Mouse (Mus musculus) embryonic facial prominence, embryonic 10.5 days (tissue): ENCODE data around the gene Sf3b6. TPM values are rescaled to one million over a fixed set of nuclear protein-coding genes. Genes with fewer than 3 reads are reported as not detected.

ENCODE experiments used
- DNase-seq: peaks from one replicate; pipeline ENCODE4 v3.0.0-alpha.2; 2017; ENCODE audit warnings: low spot score
- H3K27ac ChIP-seq: fragments of 300-500 bp; sonication (generic); replicated peaks from 2 replicates; pipeline ENCODE4 v1.5.1; 2016; ENCODE audit warnings: mild to moderate bottlenecking
- H3K27me3 ChIP-seq: fragments of 300-500 bp; sonication (generic); replicated peaks from 2 replicates; pipeline ENCODE4 v1.6.1; 2016; ENCODE audit warnings: low read depth, mild to moderate bottlenecking; ENCODE audit not compliant: poor library complexity, severe bottlenecking
- H3K36me3 ChIP-seq: fragments of 300-500 bp; sonication (generic); replicated peaks from 2 replicates; pipeline ENCODE4 v1.6.1; 2016; ENCODE audit warnings: mild to moderate bottlenecking, moderate library complexity
- H3K4me1 ChIP-seq: fragments of 300-500 bp; sonication (generic); 2 replicates; pipeline ENCODE4 v1.6.1; 2016
- H3K4me3 ChIP-seq: fragments of 300-500 bp; sonication (generic); 2 replicates; pipeline ENCODE4 v1.5.1; 2016; ENCODE audit warnings: mild to moderate bottlenecking, moderate library complexity
- H3K9me3 ChIP-seq: fragments of 300-500 bp; sonication (generic); 2 replicates; pipeline ENCODE4 v1.6.1; 2016; ENCODE audit warnings: mild to moderate bottlenecking
- WGBS: fragments of 180-500 bp; shearing (Covaris S2); methylation state at CpG from one replicate; pipeline ENCODE4 v1.1.7; 2016; 5-methylcytosine and 5-hydroxymethylcytosine counted together
- polyA plus RNA-seq: library from polyadenylated mRNA; unstranded; fragments of >200 nt; fragmentation: Nextera tagmentation; extraction: Ambion mirVana; gene quantifications from 2 replicates; pipeline ENCODE4 v1.2.1, GENCODE M21; 2016

The Sf3b6 gene
- polyA plus RNA-seq, 1 experiment from 2014 or later = 299 TPM

GRCm38 (mm10) chr12:4874161-4874927, 57.0 kb downstream of the Sf3b6 start, which contains the start of gene Mfsd2b:
TSS of gene Mfsd2b (minus strand) at chr12:4874359.
- H3K36me3 ChIP-seq = peaks cover 12% of the 10 kb centered on the region

GRCm38 (mm10) chr12:4875623-4876022, 58.3 kb downstream of the Sf3b6 start:
- Histone ChIP-seq H3K9me3 (no peaks in the 10 kb centered on the region), H3K27ac (no peak overlapping the region), H3K27me3 (peaks cover 21% of the 10 kb centered on the region), H3K4me3 (no peak overlapping the region), H3K4me1 (peaks cover 11% of the 10 kb centered on the region), H3K36me3 (peaks cover 18% of the 10 kb centered on the region)
- WGBS = 87% methylated on average over 8 of the region's 8 CpGs
- no peak for DNase-seq

More at GRCm38 (mm10) chr12:4874161-4874927, 57.0 kb downstream of the Sf3b6 start, which contains the start of gene Mfsd2b:
- H3K9me3 ChIP-seq = no peaks in the 10 kb centered on the region
- H3K4me3 ChIP-seq = peak within 1 kb of the TSS; percentile 58
- 6% methylated on average over 24 of the region's 24 CpGs for WGBS
- peak; percentile 79 for DNase-seq
- H3K4me1 ChIP-seq = peaks cover 11% of the 10 kb centered on the region
- peaks cover 21% of the 10 kb centered on the region for H3K27me3 ChIP-seq
- peak within 1 kb of the TSS; percentile 74 for H3K27ac ChIP-seq

Other genes with a start within 250 kb of the Sf3b6 start
- 17.6 and 17.9 TPM in 2 replicates for gene Itsn2, start 224.9 kb upstream of the Sf3b6 start, polyA plus RNA-seq
- gene Gm3625, start 224.6 kb upstream of the Sf3b6 start, polyA plus RNA-seq = not detected in 2 replicates
- gene Fam228a, start 79.1 kb upstream of the Sf3b6 start, polyA plus RNA-seq = 0.33 and 0.45 TPM in 2 replicates
- 2.2 and 2.4 TPM in 2 replicates for gene Pfn4, start 48.5 kb upstream of the Sf3b6 start, polyA plus RNA-seq
- gene Fam228b, start 48.3 kb upstream of the Sf3b6 start, polyA plus RNA-seq = 1.4 and 2.4 TPM in 2 replicates
- gene Fkbp1b, start 24.0 kb downstream of the Sf3b6 start, polyA plus RNA-seq = 6.4 and 9.7 TPM in 2 replicates
- 25.9 and 26.0 TPM in 2 replicates for gene Wdcp, start 25.8 kb downstream of the Sf3b6 start, polyA plus RNA-seq
- 2.9 and 4.3 TPM in 2 replicates for gene Mfsd2b, start 56.8 kb downstream of the Sf3b6 start, polyA plus RNA-seq
- gene Ubxn2a, start 90.2 kb downstream of the Sf3b6 start, polyA plus RNA-seq = 20.3 and 22.4 TPM in 2 replicates
- gene Atad2b, start 99.8 kb downstream of the Sf3b6 start, polyA plus RNA-seq = 14.8 TPM in 2 replicates